Mouse (Mus musculus) gastrocnemius, adult 8-10 months (tissue): ENCODE measurements around the gene Pde4c. TPM values are rescaled to one million over a fixed set of nuclear protein-coding genes. Genes with fewer than 3 reads are reported as not detected.

ENCODE experiments used
- DNase-seq, 2 experiments: peaks; one replicate each; pipeline ENCODE4 v3.0.0; 2022; ENCODE audit warnings: low spot score in 2 of 2
- total RNA-seq, 4 experiments: library from RNA; stranded (reverse); gene quantifications; 2 replicates each; pipeline ENCODE4 v1.2.4; 2022

Gene Pde4c
- total RNA-seq, 4 experiments from 2014 or later, result 0.65 to 2.3 (median 1.1) TPM

GRCm38 (mm10) chr8:70697366-70698250, 25.9 kb upstream of the Pde4c start:
- no peak for DNase-seq

GRCm38 (mm10) chr8:70698310-70699109, 25.0 kb upstream of the Pde4c start, which contains the start of gene Jund:
TSS of gene Jund (plus strand) at chr8:70698949.
- DNase-seq, result peak; percentile 99

GRCm38 (mm10) chr8:70699116-70699833, 24.2 kb upstream of the Pde4c start:
- peak; percentile 49 to 54 for DNase-seq

- DNase-seq, result peak; percentile 79 to 85
Observed at GRCm38 (mm10) chr8:70699834-70700554, 23.5 kb upstream of the Pde4c start.

- DNase-seq, result peak; percentile 88 to 90
Observed at GRCm38 (mm10) chr8:70700555-70700922, 23.0 kb upstream of the Pde4c start.

- peak in 1 of 2 experiments; percentile 12 for DNase-seq
Observed at GRCm38 (mm10) chr8:70701048-70701981, 22.2 kb upstream of the Pde4c start.

- peak in 1 of 2 experiments; percentile 9 for DNase-seq
Observed at GRCm38 (mm10) chr8:70701982-70702841, 21.3 kb upstream of the Pde4c start.

- peak; percentile 79 to 83 for DNase-seq
Observed at GRCm38 (mm10) chr8:70702842-70703182, 20.7 kb upstream of the Pde4c start.

- DNase-seq, result no peak
Observed at GRCm38 (mm10) chr8:70703287-70703686, 20.2 kb upstream of the Pde4c start, which contains the start of gene Iqcn. TSS of gene Iqcn (plus strand) at chr8:70703457.

GRCm38 (mm10) chr8:70708281-70708680, 15.2 kb upstream of the Pde4c start:
- peak in 1 of 2 experiments; percentile 51 for DNase-seq

- no peak for DNase-seq
Observed at GRCm38 (mm10) chr8:70709794-70710193, 13.7 kb upstream of the Pde4c start.

- peak in 1 of 2 experiments; percentile 77 for DNase-seq
Observed at GRCm38 (mm10) chr8:70710296-70710695, 13.2 kb upstream of the Pde4c start.

GRCm38 (mm10) chr8:70711041-70711440, 12.5 kb upstream of the Pde4c start:
- DNase-seq, result no peak

- DNase-seq, result no peak
Observed at GRCm38 (mm10) chr8:70713991-70714390, 9.5 kb upstream of the Pde4c start.

- no peak for DNase-seq
Observed at GRCm38 (mm10) chr8:70715086-70715485, 8.4 kb upstream of the Pde4c start.

- DNase-seq, result no peak
Observed at GRCm38 (mm10) chr8:70716521-70717400, 6.8 kb upstream of the Pde4c start.

- no peak for DNase-seq
Observed at GRCm38 (mm10) chr8:70718297-70718696, 5.2 kb upstream of the Pde4c start, which contains the start of gene Gm3336. TSS of gene Gm3336 (plus strand) at chr8:70718543.
